Mouse (Mus musculus) frontal cortex, adult (tissue): ENCODE data around the gene Frk.
A peak's percentile ranks its signal among the peaks of the same experiment; 100 is the strongest.
"Not testable (repeated sequence)": the region's sequence is repeated elsewhere in the genome, so short reads cannot be mapped to it uniquely, and the experiment has no call there.

ENCODE experiments used
- ATAC-seq: cut with Nextera tagmentation; 2 replicates; pipeline ENCODE4 v1.9.2; 2017; ENCODE audit warnings: mild to moderate bottlenecking, moderate library complexity, mixed read lengths; ENCODE audit not compliant: low TSS enrichment

Frk gene

GRCm38 (mm10) chr10:34617216-34617615 is 134.0 kb downstream of the Frk start:
- peak; percentile 64; the same call in 1 of the 2 replicates for ATAC-seq

GRCm38 (mm10) chr10:34618490-34618889 is 135.3 kb downstream of the Frk start:
- ATAC-seq, result no peak

GRCm38 (mm10) chr10:34620540-34620939 is 137.3 kb downstream of the Frk start:
- not testable (repeated sequence) for ATAC-seq

GRCm38 (mm10) chr10:34638245-34638644 is 155.0 kb downstream of the Frk start:
- ATAC-seq, result no peak
